9 mouse cellular contexts compared by ENCODE assay signal in the genomic region with DNA sequence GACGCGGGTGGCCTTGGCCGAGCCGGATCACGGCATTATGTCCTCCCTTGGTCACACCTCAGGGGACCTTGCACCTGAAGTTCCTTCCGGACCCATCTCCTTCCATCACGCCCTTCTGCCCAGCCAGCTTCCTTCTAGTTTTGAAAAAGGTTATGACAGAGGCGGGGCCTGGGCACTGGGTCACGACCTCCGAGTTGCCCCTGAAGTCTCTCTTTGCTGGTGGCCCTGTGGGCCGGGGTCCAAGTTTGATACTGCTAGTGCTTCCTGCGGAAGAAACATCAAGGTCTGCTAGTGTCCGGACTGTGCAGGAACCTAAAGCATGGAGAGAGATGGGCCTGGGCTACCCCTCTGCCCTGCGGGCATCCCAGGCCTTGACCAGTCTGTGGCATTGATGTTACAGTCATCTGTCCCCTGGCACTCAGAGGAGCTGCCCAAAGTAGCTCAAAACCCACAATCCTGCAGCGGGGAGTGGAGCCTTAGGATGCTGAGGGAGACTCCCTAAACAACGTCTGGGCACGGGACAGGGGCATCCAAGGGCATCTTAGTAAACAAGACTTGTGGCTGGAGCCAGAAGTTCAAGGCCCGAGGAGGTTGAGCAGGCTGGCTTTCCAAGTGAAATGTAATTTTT. TPM values are rescaled to one million over a fixed set of nuclear protein-coding genes. Genes with fewer than 3 reads are reported as not detected.
DNase-seq lines count a peak whose midpoint lies in the region; ATAC-seq and TF ChIP-seq lines count a peak whose summit lies in the region.
"Had no signal": no experiment of that assay in that cellular context is flagged by ENCODE, and none has a peak within 500 bp of the region (broad histone marks: within the 10 kb centered on the region; RNA-seq: fewer than 3 reads in every experiment).

No protein-coding gene starts in this region.

- WGBS in kidney, embryonic 15.5 days, result 22% methylated on average over 18 of the region's 18 CpGs
- WGBS in embryonic facial prominence, embryonic 14.5 days, result 23% methylated on average over 14 of the region's 18 CpGs
- WGBS in intestine, postnatal 0 days, result 22% methylated on average over 18 of the region's 18 CpGs
- 21% methylated on average over 18 of the region's 18 CpGs for WGBS in neural tube, embryonic 12.5 days

- no peak for DNase-seq in kidney, postnatal 10 days
- no peak for DNase-seq in embryonic facial prominence, embryonic 14.5 days (ENCODE audit: low spot score)
- no peak for DNase-seq in urinary bladder, postnatal 10 days (ENCODE audit: low spot score)
- no peak for DNase-seq in yolk sac, embryonic 10.5 days (ENCODE audit: low spot score)

- no peak for TF ChIP-seq CTCF in intestine, postnatal 0 days (IDR thresholded peaks at IDR 0.05; ENCODE audit: low read depth)

- peaks cover 49% of the 10 kb centered on the region for H3K27me3 ChIP-seq in kidney, embryonic 15.5 days
- H3K27me3 ChIP-seq in embryonic facial prominence, embryonic 14.5 days (replicated peaks; ENCODE audit: control insufficient read depth, insufficient read depth, low read length), result peaks cover 12% of the 10 kb centered on the region
- peaks cover 17% of the 10 kb centered on the region; the same call in 1 of the 2 replicates for H3K27me3 ChIP-seq in intestine, postnatal 0 days (replicated peaks; ENCODE audit: control insufficient read depth, insufficient read depth, low read length)
- H3K27me3 ChIP-seq in neural tube, embryonic 12.5 days (replicated peaks), result peaks cover 18% of the 10 kb centered on the region

- H3K36me3 ChIP-seq in kidney, embryonic 15.5 days, result no peaks in the 10 kb centered on the region
- H3K36me3 ChIP-seq in embryonic facial prominence, embryonic 14.5 days (ENCODE audit: control insufficient read depth, insufficient read depth, low read length), result no peaks in the 10 kb centered on the region
- H3K36me3 ChIP-seq in intestine, postnatal 0 days (ENCODE audit: control insufficient read depth, insufficient read depth), result no peaks in the 10 kb centered on the region
- peaks cover 22% of the 10 kb centered on the region for H3K36me3 ChIP-seq in neural tube, embryonic 12.5 days

- no peaks in the 10 kb centered on the region for H3K9me3 ChIP-seq in kidney, embryonic 15.5 days (replicated peaks)
- no peaks in the 10 kb centered on the region for H3K9me3 ChIP-seq in embryonic facial prominence, embryonic 14.5 days (ENCODE audit: control insufficient read depth, low read length)
- no peaks in the 10 kb centered on the region for H3K9me3 ChIP-seq in intestine, postnatal 0 days (ENCODE audit: control insufficient read depth)
- no peaks in the 10 kb centered on the region for H3K9me3 ChIP-seq in neural tube, embryonic 12.5 days

- H3K4me3 ChIP-seq in kidney, embryonic 15.5 days (replicated peaks), result peak overlapping the region; percentile 53
- H3K4me3 ChIP-seq in embryonic facial prominence, embryonic 14.5 days (ENCODE audit: low read depth, low read length), result peak overlapping the region; percentile 59
- H3K4me3 ChIP-seq in intestine, postnatal 0 days (ENCODE audit: low read depth, low read length), result peak overlapping the region; percentile 56
- peak overlapping the region; percentile 68 for H3K4me3 ChIP-seq in neural tube, embryonic 12.5 days

- H3K4me1 ChIP-seq in kidney, embryonic 15.5 days, result peaks cover 19% of the 10 kb centered on the region
- peaks cover 6% of the 10 kb centered on the region; the same call in 1 of the 2 replicates for H3K4me1 ChIP-seq in embryonic facial prominence, embryonic 14.5 days (ENCODE audit: control insufficient read depth, insufficient read depth, low read length)
- 0 out of 2 replicates have a peak, but pooled peaks cover 3% of the 10 kb centered on the region for H3K4me1 ChIP-seq in intestine, postnatal 0 days (replicated peaks; ENCODE audit: control insufficient read depth, insufficient read depth, low read length)
- peaks cover 25% of the 10 kb centered on the region for H3K4me1 ChIP-seq in neural tube, embryonic 12.5 days

- peak overlapping the region; percentile 49 for H3K9ac ChIP-seq in kidney, embryonic 15.5 days
- peak overlapping the region; percentile 70 for H3K9ac ChIP-seq in embryonic facial prominence, embryonic 14.5 days (ENCODE audit: low read depth, low read length)
- peak overlapping the region; percentile 37; the same call in 1 of the 2 replicates for H3K9ac ChIP-seq in intestine, postnatal 0 days (ENCODE audit: low read depth, low read length)
- H3K9ac ChIP-seq in neural tube, embryonic 12.5 days, result peak overlapping the region; percentile 69

- no peak for ATAC-seq in kidney, embryonic 15.5 days (replicated peaks; ENCODE audit: low FRiP score)
- ATAC-seq in embryonic facial prominence, embryonic 14.5 days (ENCODE audit: low read depth), result no peak
- ATAC-seq in intestine, postnatal 0 days, result no peak
- no peak; the same call in 1 of the 2 replicates for ATAC-seq in neural tube, embryonic 12.5 days (ENCODE audit: low FRiP score, low read depth)
- no peak for ATAC-seq in monocyte, adult 5-6 weeks (replicated peaks; ENCODE audit: insufficient number of reproducible peaks, low FRiP score, low TSS enrichment, poor library complexity, severe bottlenecking)

- H3K4me2 ChIP-seq in kidney, embryonic 15.5 days, result peak overlapping the region; percentile 96
- H3K4me2 ChIP-seq in embryonic facial prominence, embryonic 14.5 days (ENCODE audit: low read depth, low read length), result peak overlapping the region; percentile 98
- peak overlapping the region; percentile 97 for H3K4me2 ChIP-seq in intestine, postnatal 0 days (replicated peaks; ENCODE audit: low read depth)
- peak overlapping the region; percentile 79 for H3K4me2 ChIP-seq in neural tube, embryonic 12.5 days (replicated peaks)

- H3K27ac ChIP-seq in kidney, embryonic 15.5 days, result no peak overlapping the region
- no peak overlapping the region for H3K27ac ChIP-seq in embryonic facial prominence, embryonic 14.5 days (replicated peaks; ENCODE audit: low read depth, low read length)
- no peak overlapping the region for H3K27ac ChIP-seq in intestine, postnatal 0 days (ENCODE audit: low read depth, low read length)
- no peak overlapping the region for H3K27ac ChIP-seq in neural tube, embryonic 12.5 days

RNA-seq across cellular contexts. Expression of a gene that starts 10.3 kb away (rescaled TPM):
- polyA plus RNA-seq in kidney, embryonic 15.5 days (2015; fragmentation: Nextera tagmentation; extraction: Ambion mirVana), result 4.6 and 6.4 TPM in 2 replicates
- polyA plus RNA-seq in embryonic facial prominence, embryonic 14.5 days (2014; fragmentation: Nextera tagmentation; extraction: Ambion mirVana), result 6.0 and 9.1 TPM in 2 replicates
- polyA plus RNA-seq in intestine, postnatal 0 days (2015; fragmentation: Nextera tagmentation; extraction: Ambion mirVana), result 2.9 and 3.5 TPM in 2 replicates
- polyA plus RNA-seq in neural tube, embryonic 12.5 days (2016; fragmentation: Nextera tagmentation; extraction: Ambion mirVana), result 65.0 and 66.7 TPM in 2 replicates
- total RNA-seq in monocyte, adult 5-6 weeks (2017), result 0.32 to 0.78 TPM (median 0.38 TPM) in 3 replicates
- total RNA-seq: hematopoietic stem cell, adult 5-6 weeks had no signal
